28 mouse cellular contexts compared by ENCODE assay signal in the genomic region with DNA sequence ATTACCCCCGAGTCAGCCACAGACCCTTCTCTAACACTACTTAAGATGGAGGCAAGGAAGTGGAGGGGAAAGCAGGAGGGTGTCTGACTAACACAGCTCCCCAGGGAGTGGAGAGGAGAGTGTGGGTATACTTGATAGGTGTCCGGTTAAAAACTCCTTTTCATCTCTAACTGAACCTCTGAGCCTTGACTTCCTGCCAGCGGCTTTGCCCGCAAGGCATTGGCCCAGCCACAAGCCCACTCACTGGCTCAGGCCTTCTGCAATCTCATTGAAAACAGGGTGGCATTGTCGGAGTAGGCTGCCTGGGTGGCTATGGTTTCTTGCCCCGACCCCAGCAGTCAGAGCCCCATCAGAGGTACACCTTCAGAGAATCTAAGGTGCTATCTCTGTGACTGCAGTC. TPM values are rescaled to one million over a fixed set of nuclear protein-coding genes. Genes with fewer than 3 reads are reported as not detected.
DNase-seq lines count a peak whose midpoint lies in the region; ATAC-seq and TF ChIP-seq lines count a peak whose summit lies in the region.
"Had no signal": no experiment of that assay in that cellular context is flagged by ENCODE, and none has a peak within 500 bp of the region (broad histone marks: within the 10 kb centered on the region; RNA-seq: fewer than 3 reads in every experiment).

No protein-coding gene starts in this region.

- peak overlapping the region; percentile 48 for H3K27ac ChIP-seq in forebrain, embryonic 10.5 days
- no peak overlapping the region for H3K27ac ChIP-seq in forebrain, embryonic 15.5 days (replicated peaks)
- 0 out of 2 replicates have a peak overlapping the region, but pooled peaks have one; percentile 9 for H3K27ac ChIP-seq in forebrain, postnatal 0 days (ENCODE audit: low read depth, low read length)
- H3K27ac ChIP-seq in forebrain, embryonic 14.5 days (ENCODE audit: low read depth, low read length) = no peak overlapping the region
- H3K27ac ChIP-seq: embryonic facial prominence, embryonic 13.5 days; heart, adult 2 months; heart, embryonic 10.5 days; heart, embryonic 13.5 days; hindbrain, embryonic 14.5 days; hindbrain, postnatal 0 days had no signal

- H3K9me3 ChIP-seq in forebrain, embryonic 10.5 days = no peaks in the 10 kb centered on the region
- no peaks in the 10 kb centered on the region for H3K9me3 ChIP-seq in forebrain, embryonic 15.5 days
- no peaks in the 10 kb centered on the region for H3K9me3 ChIP-seq in forebrain, postnatal 0 days (ENCODE audit: low read length)
- H3K9me3 ChIP-seq in forebrain, embryonic 14.5 days (replicated peaks; ENCODE audit: control insufficient read depth, low read length) = no peaks in the 10 kb centered on the region
- H3K9me3 ChIP-seq: embryonic facial prominence, embryonic 13.5 days; heart, embryonic 10.5 days; heart, embryonic 13.5 days had no signal

- TF ChIP-seq CTCF in forebrain, postnatal 0 days (IDR thresholded peaks at IDR 0.05; ENCODE audit: low read depth) = no peak

- H3K4me2 ChIP-seq in forebrain, embryonic 15.5 days (replicated peaks) = no peak overlapping the region
- H3K4me2 ChIP-seq in forebrain, postnatal 0 days (ENCODE audit: low read depth) = no peak overlapping the region
- H3K4me2 ChIP-seq in forebrain, embryonic 14.5 days (ENCODE audit: low read length) = no peak overlapping the region
- H3K4me2 ChIP-seq: embryonic facial prominence, embryonic 13.5 days; heart, embryonic 13.5 days; hindbrain, embryonic 14.5 days had no signal

- no peaks in the 10 kb centered on the region for H3K27me3 ChIP-seq in forebrain, embryonic 10.5 days (ENCODE audit: poor library complexity, severe bottlenecking)
- no peaks in the 10 kb centered on the region for H3K27me3 ChIP-seq in forebrain, embryonic 15.5 days
- H3K27me3 ChIP-seq in forebrain, postnatal 0 days (ENCODE audit: insufficient read depth, low read length) = no peaks in the 10 kb centered on the region
- H3K27me3 ChIP-seq in forebrain, embryonic 14.5 days (replicated peaks; ENCODE audit: control insufficient read depth, insufficient read depth, low read length) = no peaks in the 10 kb centered on the region
- H3K27me3 ChIP-seq: embryonic facial prominence, embryonic 13.5 days; Patski had no signal

- H3K4me1 ChIP-seq in forebrain, embryonic 10.5 days = peaks cover 57% of the 10 kb centered on the region
- H3K4me1 ChIP-seq in forebrain, embryonic 15.5 days = peaks cover 31% of the 10 kb centered on the region
- H3K4me1 ChIP-seq in forebrain, postnatal 0 days (ENCODE audit: insufficient read depth) = peaks cover 7% of the 10 kb centered on the region
- H3K4me1 ChIP-seq in forebrain, embryonic 14.5 days (ENCODE audit: control insufficient read depth, insufficient read depth, low read length) = peaks cover 22% of the 10 kb centered on the region

- WGBS in forebrain, embryonic 10.5 days = 79% methylated on average over 6 of the region's 6 CpGs
- WGBS in forebrain, embryonic 15.5 days = 61% methylated on average over 6 of the region's 6 CpGs
- 51% methylated on average over 6 of the region's 6 CpGs for WGBS in forebrain, postnatal 0 days
- 66% methylated on average over 6 of the region's 6 CpGs for WGBS in forebrain, embryonic 14.5 days

- DNase-seq in forebrain, embryonic 10.5 days (ENCODE audit: extremely low spot score, low spot score) = no peak
- peak; percentile 49 for DNase-seq in forebrain, postnatal 0 days
- no peak for DNase-seq in forebrain, embryonic 14.5 days (ENCODE audit: low spot score)
- peak; percentile 52 for DNase-seq in 3134 (ENCODE audit: extremely low read depth, insufficient read length, low spot score)
- DNase-seq in Muller cell, postnatal 12 days (ENCODE audit: inconsistent ontology term) = peak; percentile 75
- no peak for DNase-seq in urinary bladder, adult 2 months (ENCODE audit: low spot score)
- DNase-seq: adrenal gland, postnatal 10 days; adrenal gland, postnatal 36 days; cerebellum, adult 2 months; cerebellum, adult 9-11 months; cerebellum, postnatal 25 days; gastrocnemius, postnatal 10 days; gastrocnemius, postnatal 36 days; heart, adult 2 months; heart, postnatal 14 days; heart, postnatal 4 days; kidney, adult 18-20 months had no signal

- no peak overlapping the region for H3K4me3 ChIP-seq in forebrain, embryonic 10.5 days
- no peak overlapping the region for H3K4me3 ChIP-seq in forebrain, embryonic 15.5 days
- H3K4me3 ChIP-seq in forebrain, postnatal 0 days (ENCODE audit: low read depth, low read length) = no peak overlapping the region
- no peak overlapping the region for H3K4me3 ChIP-seq in forebrain, embryonic 14.5 days (ENCODE audit: low read depth, low read length)
- H3K4me3 ChIP-seq: embryonic facial prominence, embryonic 13.5 days; heart, adult 2 months; heart, embryonic 10.5 days; heart, embryonic 13.5 days had no signal

- ATAC-seq in forebrain, embryonic 15.5 days (replicated peaks) = no peak; the same call in 1 of the 2 replicates
- peak; percentile 27; the same call in 1 of the 2 replicates for ATAC-seq in forebrain, postnatal 0 days
- no peak for ATAC-seq in forebrain, embryonic 14.5 days
- ATAC-seq: hindbrain, postnatal 0 days; inflammation-experienced regulatory T-cells, adult 6 months; intestine, embryonic 16.5 days; Patski had no signal

- no peak overlapping the region for H3K9ac ChIP-seq in forebrain, embryonic 15.5 days (replicated peaks)
- H3K9ac ChIP-seq in forebrain, postnatal 0 days = no peak overlapping the region
- no peak overlapping the region for H3K9ac ChIP-seq in forebrain, embryonic 14.5 days (ENCODE audit: low read length)
- H3K9ac ChIP-seq: embryonic facial prominence, embryonic 13.5 days; heart, embryonic 13.5 days; hindbrain, embryonic 14.5 days had no signal

- peaks cover 39% of the 10 kb centered on the region for H3K36me3 ChIP-seq in forebrain, embryonic 10.5 days (replicated peaks)
- no peaks in the 10 kb centered on the region for H3K36me3 ChIP-seq in forebrain, embryonic 15.5 days
- no peaks in the 10 kb centered on the region for H3K36me3 ChIP-seq in forebrain, postnatal 0 days (ENCODE audit: insufficient read depth)
- H3K36me3 ChIP-seq in forebrain, embryonic 14.5 days (ENCODE audit: control insufficient read depth, insufficient read depth, low read length) = no peaks in the 10 kb centered on the region
- H3K36me3 ChIP-seq: embryonic facial prominence, embryonic 13.5 days; heart, embryonic 10.5 days; heart, embryonic 13.5 days had no signal

RNA-seq across cellular contexts. Expression of gene Sema5b, which starts 20.6 kb away (rescaled TPM):
- 35.7 and 37.5 TPM in 2 replicates for polyA plus RNA-seq in forebrain, embryonic 10.5 days (2016; fragmentation: Nextera tagmentation; extraction: Ambion mirVana)
- 31.5 and 34.0 TPM in 2 replicates for polyA plus RNA-seq in forebrain, embryonic 15.5 days (2015; fragmentation: Nextera tagmentation; extraction: Ambion mirVana)
- 18.4 and 30.1 TPM in 2 replicates for total RNA-seq in forebrain, postnatal 0 days (2014; rRNA removed)
- 6.3 and 12.8 TPM in 2 replicates for polyA plus RNA-seq in forebrain, postnatal 0 days (2015; fragmentation: Nextera tagmentation; extraction: Ambion mirVana)
- polyA plus RNA-seq in forebrain, embryonic 14.5 days (2014; fragmentation: Nextera tagmentation; extraction: Ambion mirVana) = 10.5 and 13.7 TPM in 2 replicates
- 0.59 and 1.9 TPM in 2 replicates for polyA plus RNA-seq in urinary bladder, adult 2 months (2012; rRNA removed)
- total RNA-seq: common myeloid progenitor, adult 5-6 weeks; granulocyte monocyte progenitor cell, adult 5-6 weeks had no signal
- polyA plus RNA-seq: inflammation-experienced regulatory T-cells, adult 6 months had no signal

Comparison
In these comparisons a context has a peak if more than half of its experiments do, and no peak if none do; other contexts are left out.
1. DNase-seq: peak in forebrain, postnatal 0 days (single experiment), 3134 (single experiment) and Muller cell, postnatal 12 days (single experiment); none in forebrain, embryonic 10.5 days (single experiment), forebrain, embryonic 14.5 days (single experiment) and urinary bladder, adult 2 months (single experiment).
2. H3K27ac ChIP-seq: peak in forebrain, embryonic 10.5 days (single experiment) and forebrain, postnatal 0 days (single experiment); none in forebrain, embryonic 15.5 days (single experiment) and forebrain, embryonic 14.5 days (single experiment).